Mouse (Mus musculus) brain, embryonic 14.5 days (tissue): Measurements from ENCODE around the gene Maff.

Source experiments
- CTCF ChIP-seq: fragments of 200-500 bp; IDR thresholded peaks from 2 replicates; pipeline ENCODE4 v1.5.1; 2012; ENCODE audit warnings: inconsistent platforms, mild to moderate bottlenecking, moderate library complexity, borderline replicate concordance; ENCODE audit not compliant: insufficient read depth, insufficient read length; ENCODE audit errors: extremely low read depth
- POLR2A ChIP-seq: fragments of 200-500 bp; IDR thresholded peaks from 2 replicates; pipeline ENCODE4 v1.6.1; 2012; ENCODE audit warnings: mild to moderate bottlenecking, inconsistent platforms, borderline replicate concordance; ENCODE audit not compliant: poor library complexity, insufficient read depth, insufficient read length, severe bottlenecking; ENCODE audit errors: extremely low read depth

GRCm38 (mm10) chr15:79342641-79343337 is 3.6 kb upstream of the Maff start:
- TF ChIP-seq POLR2A (no peak), CTCF (no peak)
